Mouse (Mus musculus) cerebral cortex, adult 2 months (tissue): ENCODE data around the gene Calcoco2.

Source experiments
- WGBS: fragments of 180-500 bp; shearing (Covaris S2); methylation state at CpG from one replicate; pipeline ENCODE4 v1.1.7; 2018; 5-methylcytosine and 5-hydroxymethylcytosine counted together

Calcoco2 gene

DNA sequence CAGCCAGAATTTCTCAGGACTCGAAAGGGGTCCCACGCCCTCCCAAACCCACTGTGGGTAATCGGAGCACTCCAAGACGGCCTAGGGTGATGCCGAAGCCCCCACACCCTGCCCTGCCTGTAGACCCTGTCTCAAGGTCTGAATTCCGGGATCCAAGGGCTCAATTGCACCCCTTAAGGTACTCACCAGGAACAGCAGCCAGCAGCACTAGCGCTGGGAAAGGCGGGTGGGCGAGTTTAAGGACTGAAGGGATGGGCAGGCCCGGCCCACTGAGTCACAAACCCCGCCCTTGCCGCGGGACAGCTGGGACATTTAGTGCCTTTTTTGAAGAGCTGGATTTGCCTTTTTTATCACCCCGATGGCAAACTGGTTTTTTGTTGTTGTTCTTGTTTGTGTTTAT lies at the start of gene Calcoco2:
Gene Calcoco2, minus strand, starts transcription at position 214 of the 400 bp plus-strand sequence.
- 50% methylated on average over 14 of the region's 14 CpGs for WGBS

GRCm38 (mm10) chr11:96147471-96147870 lies 35.7 kb upstream of the Calcoco2 start:
- WGBS, result 78% methylated on average over 6 of the region's 6 CpGs

- 2% methylated on average over 15 of the region's 15 CpGs for WGBS
Observed at GRCm38 (mm10) chr11:96145622-96146270, 34.0 kb upstream of the Calcoco2 start.

GRCm38 (mm10) chr11:96143766-96144165 lies 32.0 kb upstream of the Calcoco2 start:
- WGBS, result 50% methylated on average over 4 of the region's 4 CpGs

GRCm38 (mm10) chr11:96140726-96141175 lies 29.0 kb upstream of the Calcoco2 start:
- 61% methylated on average over 4 of the region's 4 CpGs for WGBS

DNA sequence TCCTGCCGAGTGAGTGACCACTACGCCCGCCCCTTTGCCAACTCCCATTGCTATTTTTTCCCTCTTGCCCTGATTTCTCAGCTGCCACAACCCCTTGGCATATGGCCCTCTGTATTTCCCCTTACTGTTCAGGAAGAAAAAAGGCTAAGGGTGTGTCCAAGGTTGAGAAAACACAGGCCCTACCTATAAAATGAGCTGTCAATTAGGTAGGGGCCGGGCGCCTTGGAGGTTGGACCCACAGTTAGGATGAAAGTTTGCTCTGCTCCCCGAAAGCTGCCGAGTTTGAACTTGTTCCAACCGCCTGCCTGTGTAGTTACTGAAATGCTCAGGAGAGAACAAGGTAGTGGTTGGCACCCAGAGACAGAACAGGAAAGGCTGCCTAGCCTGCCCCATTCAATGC lies 24.1 kb upstream of the Calcoco2 start:
- 84% methylated on average over 8 of the region's 8 CpGs for WGBS

- WGBS, result 21% methylated on average over 16 of the region's 16 CpGs
Observed at GRCm38 (mm10) chr11:96133239-96133865, 21.6 kb upstream of the Calcoco2 start, which contains the start of gene Ttll6. TSS of gene Ttll6 (plus strand) at chr11:96133786.

GRCm38 (mm10) chr11:96130606-96131005 lies 18.8 kb upstream of the Calcoco2 start:
- WGBS, result 70% methylated on average over 10 of the region's 10 CpGs

DNA sequence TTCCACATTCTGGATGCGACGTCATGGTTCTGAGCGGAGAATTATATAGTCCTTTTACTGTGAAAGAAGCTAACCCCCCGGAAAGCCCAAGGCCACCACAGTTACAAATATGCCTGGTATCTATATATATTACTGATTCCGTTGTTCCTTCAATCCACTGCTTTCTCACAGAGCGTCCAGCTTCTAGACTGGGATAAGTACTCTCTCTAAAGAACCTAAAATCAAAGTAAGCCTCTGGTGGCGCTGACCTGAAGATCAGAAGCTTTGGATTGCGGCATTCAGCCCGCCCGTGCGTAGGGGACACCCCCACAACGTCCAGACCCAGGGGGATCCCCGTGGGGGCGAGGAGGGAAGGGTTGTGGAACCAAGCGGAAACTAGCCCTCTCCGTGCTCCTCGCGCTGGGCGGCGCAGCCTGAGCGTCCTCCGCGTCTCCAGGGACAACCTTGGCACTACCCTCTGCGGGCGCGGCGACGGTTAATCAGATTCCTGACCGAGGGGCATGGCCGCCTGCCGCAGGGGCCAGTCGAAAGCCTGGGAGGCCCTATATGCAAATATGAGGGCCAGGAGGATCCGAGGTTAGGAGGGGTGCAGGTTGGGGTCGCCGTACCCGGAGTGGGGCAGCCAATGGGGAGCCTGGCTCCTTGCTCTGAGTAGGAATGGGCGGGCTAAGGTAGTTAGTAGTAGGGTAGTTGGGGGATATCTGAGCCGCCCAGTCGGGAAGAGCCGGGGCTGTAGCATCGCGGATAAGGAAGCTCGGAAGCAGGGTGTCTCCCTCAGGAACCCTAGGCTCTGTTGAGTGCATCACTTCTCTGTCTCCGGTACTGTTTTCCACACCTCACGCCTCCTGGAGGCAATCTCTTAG lies 12.5 kb upstream of the Calcoco2 start:
- 4% methylated on average over 45 of the region's 45 CpGs for WGBS

DNA sequence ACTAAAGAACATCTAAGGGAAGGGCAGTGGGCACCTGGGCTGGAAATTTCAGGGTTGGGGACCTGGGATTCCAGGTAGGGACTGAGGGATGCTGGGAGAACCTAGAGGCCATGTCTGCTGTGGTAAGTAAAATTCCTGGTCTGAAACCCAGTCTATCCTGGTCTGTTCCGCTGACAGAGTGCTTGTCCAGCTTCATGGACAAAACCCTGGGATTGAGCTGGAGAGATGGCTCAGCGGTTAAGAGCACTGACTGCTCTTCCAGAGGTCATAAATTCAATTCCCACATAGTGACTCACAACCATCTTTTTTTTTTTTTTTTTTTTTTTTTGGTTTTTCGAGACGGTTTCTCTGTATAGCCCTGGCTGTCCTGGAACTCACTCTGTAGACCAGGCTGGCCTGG lies 11.0 kb upstream of the Calcoco2 start:
- WGBS, result 81% methylated on average over 4 of the region's 4 CpGs

DNA sequence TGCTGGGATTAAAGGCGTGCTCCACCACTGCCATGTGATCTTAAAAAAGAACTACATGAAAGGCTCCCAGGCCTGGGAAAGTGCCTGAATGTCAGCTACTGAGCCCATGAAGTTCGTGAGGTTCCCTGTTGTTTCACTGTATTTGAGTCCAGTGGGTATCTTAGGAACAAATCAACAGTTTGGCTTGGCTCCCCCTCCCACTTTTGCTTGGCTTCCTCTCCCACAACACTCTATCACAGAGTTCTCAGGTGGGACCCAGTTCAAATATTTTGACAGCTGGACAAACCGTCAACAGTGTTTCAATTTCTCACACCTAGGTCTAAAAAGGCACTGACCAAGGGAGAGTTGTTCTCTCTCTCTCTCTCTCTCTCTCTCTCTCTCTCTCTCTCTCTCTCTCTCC lies 7.6 kb upstream of the Calcoco2 start:
- 82% methylated on average over 3 of the region's 3 CpGs for WGBS

DNA sequence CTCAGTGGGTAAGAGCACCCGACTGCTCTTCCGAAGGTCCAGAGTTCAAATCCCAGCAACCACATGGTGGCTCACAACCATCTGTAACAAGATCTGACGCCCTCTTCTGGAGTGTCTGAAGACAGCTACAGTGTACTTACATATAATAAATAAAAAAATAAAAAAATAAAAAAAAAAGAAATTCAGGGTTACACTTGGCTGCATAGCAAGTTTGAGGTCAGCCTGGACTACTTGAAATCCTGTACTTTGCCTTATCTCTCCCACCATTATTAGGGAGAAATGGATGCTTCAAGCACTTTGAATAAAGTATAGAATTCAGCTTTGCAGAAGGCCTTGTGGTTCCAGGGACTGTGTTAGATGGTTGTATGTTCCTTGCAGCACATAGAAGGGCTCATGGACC lies 5.2 kb upstream of the Calcoco2 start:
- WGBS, result 89% methylated on average over 3 of the region's 3 CpGs

- 84% methylated on average over 3 of the region's 3 CpGs for WGBS
Observed at GRCm38 (mm10) chr11:96116116-96116515, 4.4 kb upstream of the Calcoco2 start.

GRCm38 (mm10) chr11:96115416-96115815 lies 3.7 kb upstream of the Calcoco2 start:
- 90% methylated on average over 6 of the region's 6 CpGs for WGBS

- WGBS, result 42% methylated on average over 2 of the region's 2 CpGs
Observed at GRCm38 (mm10) chr11:96114077-96114476, 2.3 kb upstream of the Calcoco2 start.

DNA sequence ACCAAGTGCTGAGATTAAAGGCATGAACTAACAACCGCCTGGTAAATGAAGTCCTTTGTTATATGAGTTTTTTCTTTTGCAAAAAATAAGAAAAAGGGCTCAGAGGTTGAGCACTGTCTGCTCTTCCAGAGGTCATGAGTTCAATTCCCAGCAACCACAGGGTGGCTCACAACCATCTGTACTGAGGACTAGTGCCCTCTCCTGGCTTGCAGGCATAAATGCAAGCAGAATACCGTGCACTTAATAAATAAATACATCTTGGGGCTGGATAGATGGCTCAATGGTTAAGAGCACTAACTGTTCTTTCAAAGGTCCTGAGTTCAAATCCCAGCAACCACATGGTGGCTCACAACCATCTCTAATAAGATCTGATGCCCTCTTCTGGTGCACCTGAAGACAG lies 814 bp downstream of the Calcoco2 start:
- WGBS, result 71% methylated on average over 2 of the region's 2 CpGs

DNA sequence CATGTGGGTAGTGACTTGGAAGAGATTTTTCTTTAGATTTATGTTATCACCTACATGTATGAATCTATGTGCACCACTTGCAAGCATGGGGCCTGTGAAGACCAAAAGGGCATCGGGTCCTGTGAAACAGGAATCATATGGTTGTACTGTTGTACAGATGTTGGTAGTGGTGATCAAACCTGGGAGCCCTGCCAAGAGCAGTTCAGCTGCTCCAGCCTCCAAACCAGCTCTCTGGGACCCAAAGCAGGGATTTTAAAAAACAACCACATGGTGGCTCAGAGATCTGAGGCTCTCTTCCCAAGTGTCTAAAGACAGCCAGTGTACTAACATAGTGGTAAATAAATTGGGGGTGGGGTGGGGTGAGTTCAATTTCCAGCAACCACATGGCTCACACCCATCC lies 3.4 kb downstream of the Calcoco2 start:
- 73% methylated on average over 1 of the region's 1 CpGs for WGBS

GRCm38 (mm10) chr11:96093361-96093760 lies 18.4 kb downstream of the Calcoco2 start:
- 13% methylated on average over 3 of the region's 3 CpGs for WGBS

GRCm38 (mm10) chr11:96092674-96093291 lies 19.0 kb downstream of the Calcoco2 start:
- WGBS, result 44% methylated on average over 7 of the region's 7 CpGs

DNA sequence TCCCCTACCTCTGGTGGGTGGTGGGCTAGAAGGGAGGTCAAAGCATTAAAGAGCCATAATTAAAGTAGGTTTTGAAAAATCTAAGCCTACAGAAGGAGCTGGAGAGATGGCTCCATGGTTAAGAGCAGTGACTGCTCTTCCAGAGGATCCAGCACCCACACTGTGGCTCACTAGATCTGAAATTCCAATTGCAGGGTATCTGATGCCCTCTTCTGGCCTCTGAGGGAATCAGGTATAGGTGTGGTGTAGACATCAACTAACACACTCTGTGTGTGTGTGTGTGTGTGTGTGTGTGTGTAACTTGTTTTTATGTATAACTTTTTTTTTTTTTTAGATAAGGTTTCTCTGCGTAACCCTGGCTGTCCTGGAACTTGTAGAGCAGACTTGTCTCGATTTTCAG lies 20.7 kb downstream of the Calcoco2 start:
- 71% methylated on average over 2 of the region's 2 CpGs for WGBS

GRCm38 (mm10) chr11:96087981-96088380 lies 23.8 kb downstream of the Calcoco2 start:
- 91% methylated on average over 6 of the region's 6 CpGs for WGBS

GRCm38 (mm10) chr11:96082682-96083081 lies 29.1 kb downstream of the Calcoco2 start:
- WGBS, result 71% methylated on average over 3 of the region's 3 CpGs
